Mouse (Mus musculus) bone marrow, adult 2 months (tissue): ENCODE measurements around the gene Cacna2d2. TPM values are rescaled to one million over a fixed set of nuclear protein-coding genes. Genes with fewer than 3 reads are reported as not detected.
"Not testable (repeated sequence)": the region's sequence is repeated elsewhere in the genome, so short reads cannot be mapped to it uniquely, and the experiment has no call there.

ENCODE experiments used
- H3K27ac ChIP-seq: fragments of 200-500 bp; 2 replicates; pipeline ENCODE4 v1.5.1; 2012; ENCODE audit warnings: low read depth, mild to moderate bottlenecking, control low read depth, inconsistent platforms, low read length; ENCODE audit not compliant: control insufficient read depth, poor library complexity, insufficient read depth
- H3K4me1 ChIP-seq: fragments of 200-500 bp; 2 replicates; pipeline ENCODE4 v1.6.1; 2011; ENCODE audit warnings: low read length; ENCODE audit not compliant: control insufficient read depth, insufficient read depth
- H3K4me3 ChIP-seq: fragments of 200-500 bp; replicated peaks from 2 replicates; pipeline ENCODE3; 2011; ENCODE audit warnings: mild to moderate bottlenecking, low read depth, low read length, control low read depth; ENCODE audit not compliant: control insufficient read depth
- CTCF ChIP-seq: fragments of 200-500 bp; IDR thresholded peaks from 2 replicates; pipeline ENCODE4 v1.5.1; 2011; ENCODE audit warnings: low read length, control low read depth; ENCODE audit not compliant: control insufficient read depth, insufficient read depth
- POLR2A ChIP-seq: fragments of 200-500 bp; IDR thresholded peaks from 2 replicates; pipeline ENCODE4 v1.6.1; 2011; ENCODE audit warnings: low read depth, mild to moderate bottlenecking, control low read depth, low read length, borderline replicate concordance; ENCODE audit not compliant: control insufficient read depth
- WGBS: fragments of 180-500 bp; shearing (Covaris S2); methylation state at CpG from one replicate; pipeline ENCODE4 v1.1.7; 2018; 5-methylcytosine and 5-hydroxymethylcytosine counted together
- polyA plus RNA-seq: library from polyadenylated mRNA; stranded (reverse); fragments of >200 nt; gene quantifications from 2 replicates; pipeline ENCODE4 v1.2.4, GENCODE M21; 2011; ENCODE audit warnings: low replicate concordance; ENCODE audit not compliant: missing spikeins, insufficient read depth, insufficient read length

The Cacna2d2 gene
- polyA plus RNA-seq, 1 experiment, result not detected

GRCm38 (mm10) chr9:107556346-107556745 lies 156.9 kb downstream of the Cacna2d2 start:
- TF ChIP-seq CTCF (no peak), POLR2A (no peak)
- peak overlapping the region; percentile 53; the same call in 1 of the 2 replicates for H3K27ac ChIP-seq
- peaks cover 6% of the 10 kb centered on the region for H3K4me1 ChIP-seq
- no peak overlapping the region for H3K4me3 ChIP-seq
- WGBS, result 19% methylated on average over 3 of the region's 3 CpGs

GRCm38 (mm10) chr9:107563029-107563581 lies 163.7 kb downstream of the Cacna2d2 start, which contains the start of gene Tusc2:
TSS of gene Tusc2 (plus strand) at chr9:107563255.
- Histone ChIP-seq H3K27ac (peak within 1 kb of the TSS; percentile 66), H3K4me3 (peak within 1 kb of the TSS; percentile 50), H3K4me1 (no peaks in the 10 kb centered on the region; the same call in 1 of the 2 replicates)
- peak; percentile 74; the same call in 1 of the 2 replicates for TF ChIP-seq POLR2A
- TF ChIP-seq CTCF, result no peak
- under 1% methylated on average over 46 of the region's 46 CpGs for WGBS

- not testable (repeated sequence) for H3K4me1 ChIP-seq, H3K4me3 ChIP-seq
- WGBS, result 42% methylated on average over 5 of the region's 5 CpGs
Observed at GRCm38 (mm10) chr9:107565556-107565955, 166.1 kb downstream of the Cacna2d2 start.

GRCm38 (mm10) chr9:107566041-107566709 lies 166.8 kb downstream of the Cacna2d2 start:
- Histone ChIP-seq H3K27ac (no peak overlapping the region), H3K4me1 (no peaks in the 10 kb centered on the region; the same call in 1 of the 2 replicates), H3K4me3 (no peak overlapping the region)
- 58% methylated on average over 15 of the region's 15 CpGs for WGBS
- TF ChIP-seq CTCF, result peak; percentile 88
- no peak for TF ChIP-seq POLR2A

More at GRCm38 (mm10) chr9:107565556-107565955, 166.1 kb downstream of the Cacna2d2 start:
- H3K27ac ChIP-seq, result not testable (repeated sequence)

DNA sequence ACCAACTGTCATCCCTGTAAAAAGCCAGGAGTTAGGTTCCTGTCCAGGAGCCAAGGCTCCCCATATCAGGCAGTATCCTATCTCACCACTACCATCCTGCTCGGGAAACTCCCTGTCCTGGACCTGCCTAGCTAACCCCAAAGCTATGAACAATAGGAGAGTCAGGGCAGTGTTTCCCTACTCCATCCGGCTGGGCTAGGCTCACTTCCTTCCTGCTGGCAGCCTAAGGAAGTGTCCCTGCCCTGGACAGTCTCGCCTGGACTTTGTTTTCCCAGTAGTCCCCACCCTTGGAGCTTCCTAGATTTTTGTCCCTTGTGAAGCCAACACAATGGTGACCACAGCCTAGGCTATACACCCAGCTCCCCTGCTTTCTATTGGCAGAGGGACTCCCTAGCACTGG lies 167.4 kb downstream of the Cacna2d2 start:
- no peak overlapping the region for H3K27ac ChIP-seq
- 46% methylated on average over 3 of the region's 3 CpGs for WGBS
- no peak overlapping the region for H3K4me3 ChIP-seq
- TF ChIP-seq CTCF, result no peak
- no peak for TF ChIP-seq POLR2A
- H3K4me1 ChIP-seq, result no peaks in the 10 kb centered on the region; the same call in 1 of the 2 replicates

- WGBS, result 64% methylated on average over 18 of the region's 18 CpGs
- TF ChIP-seq CTCF, result no peak
- TF ChIP-seq POLR2A, result no peak
- no peaks in the 10 kb centered on the region; the same call in 1 of the 2 replicates for H3K4me1 ChIP-seq
- peak within 1 kb of the TSS; percentile 74 for H3K4me3 ChIP-seq
- peak within 1 kb of the TSS; percentile 9; the same call in 1 of the 2 replicates for H3K27ac ChIP-seq
Observed at GRCm38 (mm10) chr9:107567702-107568319, 168.4 kb downstream of the Cacna2d2 start, which contains the start of gene Hyal2. TSS of gene Hyal2 (plus strand) at chr9:107567945.

- H3K4me3 ChIP-seq, result peak overlapping the region; percentile 74
- H3K4me1 ChIP-seq, result no peaks in the 10 kb centered on the region; the same call in 1 of the 2 replicates
- peak overlapping the region; percentile 31; the same call in 1 of the 2 replicates for H3K27ac ChIP-seq
- no peak for TF ChIP-seq POLR2A
- TF ChIP-seq CTCF, result no peak
- WGBS, result under 1% methylated on average over 41 of the region's 41 CpGs
Observed at GRCm38 (mm10) chr9:107568331-107569261, 169.2 kb downstream of the Cacna2d2 start.
